Mouse (Mus musculus) 3134 (cell line): Measurements from ENCODE around the gene Fam198b.
A peak's percentile ranks its signal among the peaks of the same experiment; 100 is the strongest.

Experiments used
- DNase-seq: peaks from one replicate; pipeline ENCODE4 v3.0.0-alpha.2; 2011; ENCODE audit warnings: low spot score; ENCODE audit not compliant: insufficient read length; ENCODE audit errors: extremely low read depth

Gene Fam198b

DNA sequence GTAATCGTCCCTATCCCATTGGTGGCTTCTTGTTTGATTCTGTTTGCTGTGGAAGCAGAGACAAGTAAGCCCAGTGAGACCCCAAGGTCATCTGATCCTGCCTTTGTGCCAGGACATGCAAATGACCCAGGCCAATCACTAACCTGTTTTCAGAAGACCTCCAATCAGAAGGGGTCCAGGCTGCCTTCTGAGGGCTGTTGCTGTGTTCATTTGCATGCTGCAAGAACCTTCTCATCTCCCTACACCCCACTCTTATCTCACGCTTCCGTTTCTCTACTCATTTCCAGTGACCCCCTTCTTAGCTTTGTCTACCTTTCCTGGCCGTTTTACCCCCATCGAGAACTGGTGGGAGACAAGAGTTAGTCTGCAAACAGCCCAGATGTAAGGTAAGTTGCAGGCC is at the start of gene Fam198b:
Gene Fam198b, plus strand, starts transcription at position 229 of the 400 bp plus-strand sequence.
- no peak for DNase-seq

DNA sequence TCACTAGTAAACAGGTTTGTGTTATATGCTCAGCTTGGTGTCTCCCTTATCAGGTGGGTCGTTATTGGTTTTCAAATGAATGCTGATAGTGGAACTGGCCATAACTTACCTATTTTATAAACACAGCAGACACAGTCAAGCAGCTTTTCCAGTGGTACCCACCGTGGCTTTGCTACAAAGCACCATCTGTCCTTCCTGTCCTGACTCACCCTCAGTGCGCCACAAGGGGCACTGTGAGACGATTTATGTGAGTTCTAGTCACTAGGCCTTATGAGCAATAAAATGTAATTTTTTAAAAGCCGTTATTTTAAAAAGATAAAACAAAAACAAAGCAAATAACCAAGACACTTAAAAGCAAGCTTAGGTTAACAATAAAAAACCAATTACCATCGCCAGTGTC is 45.6 kb upstream of the Fam198b start:
- no peak for DNase-seq

DNA sequence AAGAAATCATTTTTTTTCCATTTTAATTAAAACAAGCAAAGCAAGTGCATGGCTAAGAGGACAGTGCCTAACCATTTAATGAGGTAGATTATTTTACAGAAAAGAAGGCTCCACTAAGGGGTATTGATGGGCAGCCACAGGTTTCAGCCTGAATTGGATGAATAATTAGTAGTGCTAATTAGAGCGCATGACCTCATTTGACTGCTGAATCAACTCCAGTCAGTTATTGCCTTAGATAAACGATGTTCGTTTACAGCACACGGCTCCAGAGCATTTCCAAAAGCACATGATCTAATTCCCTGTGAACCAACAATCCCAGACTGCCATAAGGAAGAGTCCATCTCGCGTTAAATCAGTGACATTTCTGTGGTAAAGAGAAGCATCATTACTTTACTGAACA is 42.9 kb upstream of the Fam198b start:
- no peak for DNase-seq

DNA sequence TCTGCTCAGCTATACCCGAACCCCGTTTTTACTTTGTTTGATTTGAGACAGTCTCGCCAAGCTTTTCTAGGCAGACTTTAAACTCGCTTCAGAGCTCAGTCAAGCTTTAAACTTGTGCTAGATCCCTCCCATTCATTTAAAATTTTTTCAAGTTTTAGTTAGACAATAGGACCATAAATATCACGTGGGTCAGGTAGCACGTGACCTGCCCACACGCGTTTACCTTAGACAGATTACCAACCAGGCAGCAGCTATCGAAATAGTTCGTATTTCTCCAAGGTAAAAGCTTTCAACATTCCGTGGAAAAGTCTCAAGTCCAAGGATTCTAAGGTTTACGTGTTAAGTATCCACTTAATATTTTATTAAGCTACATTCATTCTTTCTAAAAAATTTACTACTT is 42.2 kb upstream of the Fam198b start:
- DNase-seq, result no peak

DNA sequence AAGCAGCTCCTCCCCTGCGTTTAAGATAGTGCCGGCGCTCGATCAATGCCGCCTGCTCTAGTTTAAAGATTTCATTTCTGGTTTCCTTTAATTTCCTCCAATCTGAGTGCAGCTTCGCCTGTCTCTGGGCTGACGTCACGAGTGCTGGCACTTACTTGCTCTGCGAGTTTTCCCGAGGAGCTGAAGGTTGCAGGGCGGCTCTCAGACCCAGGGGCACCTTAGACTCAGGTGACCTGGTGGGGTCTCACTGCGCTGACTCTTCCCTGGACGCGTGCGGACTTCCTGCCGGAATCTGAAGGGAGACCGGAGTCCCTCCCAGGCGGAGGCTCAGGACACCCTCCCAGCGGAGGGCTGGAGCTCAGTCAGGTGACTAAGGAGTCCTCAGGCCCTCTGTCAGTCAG is 41.7 kb upstream of the Fam198b start:
- DNase-seq, result peak; percentile 7

DNA sequence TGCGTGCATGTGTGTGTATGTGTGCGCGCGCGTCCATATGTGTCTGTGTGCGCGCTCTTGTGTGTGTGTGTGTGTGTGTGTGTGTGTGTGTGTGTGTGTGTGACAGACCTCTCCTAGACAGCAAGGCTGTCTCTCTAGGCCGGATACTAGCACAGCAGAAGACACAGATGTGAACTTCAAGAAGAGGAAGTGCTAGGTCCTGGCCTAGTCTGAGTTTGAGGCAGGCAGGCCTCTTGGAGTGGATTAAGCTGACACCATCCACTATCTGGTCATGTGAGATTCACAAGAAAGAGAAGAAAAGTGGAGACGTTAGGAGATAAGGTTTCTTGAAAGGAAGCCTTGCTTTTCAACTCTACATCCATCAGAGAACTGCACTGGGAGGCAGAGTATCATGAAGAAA is 40.3 kb upstream of the Fam198b start:
- DNase-seq, result no peak

DNA sequence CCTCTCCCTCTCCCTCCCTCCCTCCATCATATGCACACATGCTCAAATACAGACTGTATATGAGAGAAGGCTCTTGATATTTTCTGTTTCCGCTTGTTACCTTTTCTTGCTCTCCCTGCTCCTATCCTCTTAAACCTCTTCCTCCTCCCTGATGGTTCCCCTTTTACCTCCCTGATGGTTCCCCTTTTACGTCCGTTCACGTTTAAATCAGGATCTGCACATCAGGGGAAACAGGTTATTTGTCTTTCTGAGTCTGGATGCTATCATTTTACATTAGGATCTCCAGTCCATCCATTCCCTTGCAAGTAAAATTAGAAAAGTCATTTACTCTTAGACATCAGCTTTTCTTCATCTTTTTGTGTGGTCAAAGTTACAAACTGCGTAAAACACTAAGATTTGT is 37.7 kb upstream of the Fam198b start:
- no peak for DNase-seq

DNA sequence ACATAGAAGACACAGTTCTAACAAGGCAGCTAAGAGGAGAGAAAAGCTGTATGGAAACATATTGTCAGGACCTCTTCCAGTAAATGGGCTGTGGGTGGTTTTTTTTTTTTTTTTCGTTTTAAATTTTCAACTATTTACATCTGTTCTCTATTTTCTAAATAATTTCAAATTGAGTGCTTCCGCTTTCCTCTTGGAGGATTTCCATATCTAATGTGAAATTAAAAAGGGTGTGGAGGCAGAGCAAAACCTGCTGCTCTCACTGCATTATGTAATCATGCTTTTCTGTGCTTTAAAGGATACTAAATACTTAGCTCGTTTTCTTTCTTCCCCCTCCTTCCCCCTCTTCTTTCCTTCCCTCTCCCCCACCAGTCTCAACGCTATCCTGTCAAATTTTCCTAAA is 35.5 kb upstream of the Fam198b start:
- DNase-seq, result no peak

DNA sequence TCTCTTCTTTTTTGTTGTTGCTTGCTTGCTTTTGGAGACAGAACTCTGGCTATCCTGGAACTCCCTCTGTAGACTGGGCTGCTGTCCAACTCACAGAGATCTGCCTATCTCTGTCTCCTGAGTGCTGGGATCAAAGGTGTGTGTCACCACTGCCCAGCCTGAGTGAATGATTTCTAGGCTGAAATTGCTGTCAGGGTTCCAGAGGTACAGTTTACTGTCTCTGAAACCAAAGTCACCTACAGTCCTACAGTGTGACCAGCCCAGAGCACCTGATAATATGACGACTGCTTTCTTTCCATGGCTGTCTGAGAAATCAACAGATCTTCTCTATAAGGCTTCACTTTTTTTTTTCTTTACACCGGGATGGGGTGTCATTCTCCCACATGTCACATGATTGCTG is 34.7 kb upstream of the Fam198b start:
- no peak for DNase-seq

DNA sequence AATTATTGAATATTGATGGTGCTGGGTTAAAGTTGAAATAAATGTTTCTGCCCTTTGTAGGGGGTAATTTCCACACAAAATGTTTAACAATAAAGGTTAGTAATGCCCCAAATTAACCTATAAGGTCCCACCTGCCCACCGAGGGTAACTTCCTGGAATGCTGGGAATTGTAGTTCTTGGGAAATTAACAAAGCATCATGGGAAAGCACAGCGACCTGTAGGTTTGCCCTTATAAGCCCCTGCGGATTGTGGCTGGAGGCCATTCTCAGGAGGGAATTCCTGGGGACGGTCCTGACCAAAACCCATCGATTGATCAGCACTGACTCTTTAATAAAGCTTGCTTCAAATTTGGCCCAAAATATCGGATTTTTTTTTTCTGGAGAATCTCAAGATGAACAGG is 33.7 kb upstream of the Fam198b start:
- DNase-seq, result no peak

DNA sequence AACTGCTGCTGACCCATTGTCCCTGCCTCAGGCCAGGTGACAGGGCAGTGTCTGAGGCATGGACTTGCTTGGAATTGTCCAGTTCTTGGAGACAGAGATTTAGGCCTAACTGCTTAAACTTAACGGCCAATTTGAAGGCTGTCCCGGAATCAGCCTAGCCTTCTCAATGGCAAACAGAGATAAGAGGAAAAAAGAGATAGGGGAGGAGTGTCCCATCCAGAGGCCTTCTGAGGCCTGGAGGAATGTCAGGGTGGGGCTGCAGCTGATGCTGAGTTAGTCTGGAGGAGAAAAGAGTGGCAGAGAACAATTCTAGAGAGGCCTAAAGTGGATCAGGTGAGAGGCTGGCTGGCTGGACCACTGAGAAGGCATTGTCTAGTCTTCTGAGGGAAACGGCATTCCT is 32.2 kb upstream of the Fam198b start:
- DNase-seq, result no peak

DNA sequence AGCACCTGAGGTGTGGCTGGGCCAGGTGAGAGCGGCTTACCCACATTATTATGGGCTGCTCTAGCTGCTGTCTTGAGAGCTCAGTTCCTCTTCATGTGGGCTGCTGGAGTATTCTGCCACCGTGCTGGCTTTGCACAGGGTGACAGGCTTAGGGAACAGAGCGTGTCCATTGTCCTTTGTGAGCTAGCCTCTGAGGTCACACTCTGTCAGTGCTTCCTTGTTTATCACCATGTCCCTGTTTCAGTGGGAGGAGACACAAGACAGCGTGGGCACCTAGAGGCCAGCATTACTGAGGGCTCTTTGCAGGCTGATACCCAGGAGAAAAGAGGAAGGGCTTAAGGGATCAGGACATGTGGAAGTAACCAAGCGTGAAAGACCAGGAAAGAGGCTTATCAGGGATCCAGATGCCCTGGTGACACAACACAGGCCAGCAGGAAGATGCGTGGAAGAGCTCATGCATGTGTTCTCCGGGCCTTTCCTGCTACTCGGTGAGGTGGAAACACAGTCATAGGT is 31.6 kb upstream of the Fam198b start, which contains the start of gene Tmem144:
Gene Tmem144, minus strand, starts transcription at position 120 of the 513 bp plus-strand sequence.
- DNase-seq, result no peak

DNA sequence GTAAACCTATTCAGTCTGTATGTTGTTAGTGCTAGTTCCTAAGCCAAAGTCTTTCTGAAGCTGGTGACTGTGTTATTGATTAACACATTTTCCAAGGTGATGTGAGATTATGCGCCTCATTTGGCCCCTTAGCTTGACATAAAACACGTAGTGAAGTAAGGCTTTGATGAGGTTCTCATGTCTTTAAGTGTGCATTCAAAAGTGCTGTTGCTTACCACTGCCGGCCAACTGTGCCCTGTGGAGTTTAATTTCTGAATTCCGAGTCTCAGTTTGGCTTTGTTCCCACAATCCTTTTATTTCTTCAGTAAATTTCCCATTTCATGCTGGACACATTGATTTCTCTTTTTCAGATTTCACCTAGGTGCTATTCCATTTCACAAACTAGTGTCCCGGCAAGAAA is 26.6 kb upstream of the Fam198b start:
- no peak for DNase-seq

DNA sequence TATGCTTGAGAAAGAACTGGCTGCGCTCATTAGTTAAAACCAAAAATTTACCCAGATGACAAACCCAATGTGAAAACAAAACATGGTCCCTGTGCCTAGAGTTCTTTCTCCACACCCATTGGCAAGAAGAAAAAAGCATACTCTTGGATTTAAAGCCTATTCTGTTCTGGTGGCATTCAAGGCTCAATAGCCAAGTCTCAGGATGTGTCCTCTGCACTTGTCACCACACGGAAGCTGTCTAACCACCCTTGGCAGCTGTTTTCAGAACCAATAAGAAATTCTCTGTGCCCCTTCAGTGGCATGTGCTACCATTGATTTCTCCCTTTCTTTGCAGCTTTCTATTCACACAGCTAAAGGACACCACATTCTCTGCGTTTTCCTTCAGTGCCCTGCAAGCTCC is 26.1 kb upstream of the Fam198b start:
- no peak for DNase-seq

DNA sequence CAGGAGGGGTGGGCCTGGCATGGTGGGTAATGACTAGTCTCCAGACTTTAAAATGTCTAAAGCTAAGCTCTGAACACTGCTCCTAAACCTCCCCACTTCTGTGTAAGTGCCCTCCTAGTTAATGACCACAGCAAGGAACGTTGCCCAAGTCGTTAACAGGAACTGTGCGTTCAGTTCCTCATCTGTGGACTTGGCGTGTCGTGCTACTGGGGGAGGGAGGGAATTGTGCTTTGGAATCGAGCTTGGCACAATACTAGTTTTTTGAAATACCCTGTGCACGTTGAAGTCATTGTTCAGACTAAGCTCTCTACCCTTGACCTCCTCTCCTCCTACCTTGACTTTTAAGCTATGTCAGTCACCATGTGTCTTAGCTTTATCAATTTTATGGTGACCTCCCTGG is 19.5 kb upstream of the Fam198b start:
- no peak for DNase-seq

DNA sequence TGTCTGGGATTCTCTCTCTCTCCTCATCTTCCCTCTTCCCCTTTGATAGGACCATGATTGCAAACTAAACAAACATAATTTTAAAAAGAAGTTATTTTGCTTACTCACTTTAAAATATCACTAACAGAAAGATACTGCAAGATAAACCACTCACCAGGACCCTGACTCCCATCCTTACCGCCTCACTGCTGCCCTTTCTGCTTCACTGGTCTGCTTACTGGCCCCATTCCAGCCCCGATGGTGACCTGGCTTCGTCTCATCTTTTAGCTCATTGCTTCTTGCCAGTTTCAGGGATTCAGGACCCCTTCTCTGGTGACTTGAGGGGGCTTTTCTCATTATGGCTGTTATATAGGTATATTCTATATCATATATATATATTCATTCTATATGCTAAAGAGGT is 18.2 kb upstream of the Fam198b start:
- no peak for DNase-seq

DNA sequence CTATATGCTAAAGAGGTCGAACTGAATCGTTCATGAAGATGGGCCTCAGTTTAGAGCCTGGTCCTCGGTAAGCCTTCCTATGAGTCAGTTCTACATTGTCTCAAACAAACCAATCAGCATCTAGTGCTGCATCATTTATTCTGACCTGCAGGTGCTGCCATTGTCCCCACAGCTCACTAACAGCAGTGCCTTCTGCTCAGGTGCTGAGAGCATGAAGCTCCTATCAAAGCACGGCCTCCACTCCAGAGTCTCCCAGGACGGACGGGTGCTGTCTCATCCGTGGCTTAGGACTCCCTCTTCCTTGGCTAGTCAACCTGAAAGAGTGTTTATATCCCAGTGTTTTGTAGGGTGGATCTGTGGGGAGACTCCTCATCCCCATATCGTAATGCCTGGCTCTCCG is 17.8 kb upstream of the Fam198b start:
- no peak for DNase-seq

DNA sequence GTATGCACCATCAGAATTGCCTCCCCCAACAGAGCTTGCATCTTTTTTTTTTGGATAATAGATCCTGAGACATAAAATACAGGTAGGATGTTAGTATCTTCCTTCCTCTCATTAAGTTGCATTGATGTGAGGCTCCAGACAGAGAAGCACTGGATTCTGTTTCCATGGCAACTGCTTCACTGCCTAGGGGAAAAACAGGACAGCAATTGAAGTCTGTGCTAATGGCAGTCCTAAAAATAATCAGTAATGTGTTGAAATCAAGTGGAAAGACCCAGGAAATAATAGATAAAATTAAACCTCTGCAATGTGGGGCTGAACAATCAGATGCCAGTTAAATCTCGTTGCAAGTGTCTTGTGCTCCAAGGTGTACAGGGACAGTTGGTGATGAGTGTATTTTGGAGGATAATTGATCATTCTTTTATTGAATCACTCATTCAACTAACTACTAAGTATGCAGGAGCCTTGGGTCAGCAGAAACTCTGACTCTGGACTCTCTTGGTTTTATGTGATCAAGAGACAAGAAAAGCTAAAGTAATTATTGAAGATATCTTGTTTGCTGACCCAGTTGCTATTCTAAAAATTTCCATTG is 17.1 kb upstream of the Fam198b start:
- no peak for DNase-seq

DNA sequence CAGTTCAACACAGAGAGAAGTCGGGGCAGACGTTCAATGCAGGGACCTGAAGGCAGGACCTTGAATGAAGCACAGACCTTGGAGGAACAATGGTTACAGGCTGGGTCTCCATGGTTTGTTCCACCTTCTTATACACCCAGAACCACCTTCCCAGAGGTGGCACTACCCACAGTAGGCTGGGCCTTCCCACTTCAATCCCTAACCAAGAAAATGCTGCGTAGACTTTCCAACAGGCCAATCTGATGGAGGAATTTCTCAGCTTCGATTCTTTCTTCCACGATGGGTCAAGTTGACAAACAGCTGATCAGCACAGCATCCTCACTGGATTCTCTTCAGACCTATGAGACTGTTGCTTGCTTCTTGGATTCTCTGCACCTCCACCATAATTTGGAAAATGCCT is 8.9 kb upstream of the Fam198b start:
- DNase-seq, result no peak

DNA sequence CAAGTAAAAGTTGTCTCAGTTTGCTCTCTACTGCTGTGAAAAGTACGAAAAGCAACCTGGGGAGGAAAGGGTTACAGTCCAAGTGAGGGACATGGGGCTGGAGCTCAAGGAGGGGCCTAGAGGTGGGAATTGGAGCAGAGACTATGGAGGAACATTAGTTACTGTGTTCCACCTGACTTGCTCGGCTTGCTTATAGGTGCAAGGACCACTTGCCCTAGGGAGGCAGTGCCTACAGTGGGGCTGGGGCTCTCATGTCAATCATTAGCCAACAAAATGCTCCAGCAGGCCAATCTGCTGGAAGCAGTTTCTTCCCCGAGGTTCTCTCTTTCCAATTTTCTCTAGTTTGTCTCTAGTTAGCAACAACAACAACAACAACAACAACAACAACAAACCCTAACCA is 6.0 kb upstream of the Fam198b start:
- no peak for DNase-seq

DNA sequence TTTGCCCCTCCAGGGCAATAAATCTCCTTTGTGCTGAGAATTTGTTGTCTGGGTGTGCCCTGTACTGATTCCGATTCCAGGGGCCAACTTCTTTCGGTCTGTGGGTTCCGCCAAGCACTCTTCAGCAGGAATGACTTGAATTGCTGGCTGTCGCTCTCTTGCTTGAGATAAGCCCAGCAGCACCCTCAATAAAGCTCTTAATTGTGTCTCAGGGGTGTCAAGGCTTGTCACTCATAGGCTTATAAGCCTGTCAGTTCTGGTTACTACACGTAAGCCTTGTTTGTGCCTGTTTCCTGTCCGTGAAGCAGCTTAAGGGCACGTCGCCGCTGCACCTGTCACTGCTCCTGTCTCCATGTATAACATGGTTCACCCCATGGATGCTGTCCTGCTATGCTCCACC is 5.1 kb upstream of the Fam198b start:
- no peak for DNase-seq

DNA sequence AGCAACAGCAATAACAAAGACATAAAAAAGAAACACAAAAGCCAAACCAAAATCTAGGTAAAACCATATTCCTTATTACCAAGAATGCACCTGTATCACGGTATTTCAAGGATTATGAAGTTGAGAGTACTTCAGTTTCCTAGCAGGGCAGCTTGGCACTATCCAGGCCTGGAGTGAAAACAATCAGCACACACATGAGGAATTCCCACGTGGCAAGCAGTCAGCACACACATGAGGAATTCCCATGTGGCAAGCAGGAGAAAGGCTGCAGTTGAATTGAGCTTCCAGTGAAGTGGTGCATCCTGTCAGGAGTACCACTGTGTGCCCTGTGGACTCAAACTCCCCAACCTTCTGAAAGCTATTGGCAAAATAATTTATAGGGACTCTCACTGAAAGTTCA is 2.7 kb upstream of the Fam198b start:
- no peak for DNase-seq

DNA sequence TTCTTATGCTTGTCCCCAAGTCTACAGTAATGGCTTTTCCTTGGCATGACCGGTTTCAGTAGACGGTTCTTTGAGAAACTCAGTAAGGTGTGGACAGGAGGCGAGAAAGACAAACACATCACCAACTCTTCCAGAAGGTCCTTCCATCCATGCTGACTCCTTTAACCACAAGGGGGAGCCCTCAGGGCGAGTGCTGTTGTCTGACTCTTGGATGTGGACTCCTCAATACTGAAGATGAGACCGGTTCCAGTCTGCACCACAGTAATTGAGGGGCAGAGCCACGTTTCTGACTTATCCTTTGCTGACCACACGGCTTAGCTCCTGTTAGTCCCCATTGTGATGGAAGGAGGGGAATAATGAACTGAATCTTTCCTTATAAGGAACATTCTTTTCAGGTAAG is 1.2 kb upstream of the Fam198b start:
- no peak for DNase-seq
